In genomic region chr19:28697718-28698117, GRCm38 (mm10) we compare ENCODE assay signal across 13 mouse cellular contexts. TPM values are rescaled to one million over a fixed set of nuclear protein-coding genes. Genes with fewer than 3 reads are reported as not detected.
DNase-seq lines count a peak whose midpoint lies in the region; ATAC-seq and TF ChIP-seq lines count a peak whose summit lies in the region.
"Had no signal": no experiment of that assay in that cellular context is flagged by ENCODE, and none has a peak within 500 bp of the region (broad histone marks: within the 10 kb centered on the region; RNA-seq: fewer than 3 reads in every experiment).

No protein-coding gene starts in this region.

- no peaks in the 10 kb centered on the region for H3K36me3 ChIP-seq in forebrain, embryonic 11.5 days (ENCODE audit: control insufficient read depth, insufficient read depth, low read length)
- no peaks in the 10 kb centered on the region for H3K36me3 ChIP-seq in forebrain, postnatal 0 days (ENCODE audit: insufficient read depth)
- no peaks in the 10 kb centered on the region for H3K36me3 ChIP-seq in kidney, postnatal 0 days (ENCODE audit: insufficient read depth, low read length)
- H3K36me3 ChIP-seq in kidney, embryonic 14.5 days (ENCODE audit: control insufficient read depth, insufficient read depth, low read length) = no peaks in the 10 kb centered on the region
- H3K36me3 ChIP-seq in lung, postnatal 0 days (ENCODE audit: insufficient read depth, low read length) = no peaks in the 10 kb centered on the region
- H3K36me3 ChIP-seq in stomach, postnatal 0 days (ENCODE audit: control insufficient read depth, insufficient read depth, low read length) = no peaks in the 10 kb centered on the region
- H3K36me3 ChIP-seq: liver, embryonic 13.5 days; neural tube, embryonic 12.5 days had no signal

- H3K9me3 ChIP-seq in forebrain, embryonic 11.5 days (ENCODE audit: control insufficient read depth, low read length) = no peaks in the 10 kb centered on the region
- no peaks in the 10 kb centered on the region for H3K9me3 ChIP-seq in forebrain, postnatal 0 days (ENCODE audit: low read length)
- no peaks in the 10 kb centered on the region for H3K9me3 ChIP-seq in kidney, postnatal 0 days (replicated peaks; ENCODE audit: low read length)
- peaks cover 5% of the 10 kb centered on the region; the same call in 1 of the 2 replicates for H3K9me3 ChIP-seq in kidney, embryonic 14.5 days (ENCODE audit: control insufficient read depth, low read length)
- no peaks in the 10 kb centered on the region for H3K9me3 ChIP-seq in lung, postnatal 0 days (ENCODE audit: low read length)
- no peaks in the 10 kb centered on the region for H3K9me3 ChIP-seq in stomach, postnatal 0 days (ENCODE audit: control insufficient read depth, low read length)
- H3K9me3 ChIP-seq: liver, embryonic 13.5 days; neural tube, embryonic 12.5 days had no signal

- no peak overlapping the region for H3K27ac ChIP-seq in forebrain, embryonic 11.5 days (ENCODE audit: low read depth, low read length)
- H3K27ac ChIP-seq in forebrain, postnatal 0 days (ENCODE audit: low read depth, low read length) = no peak overlapping the region
- H3K27ac ChIP-seq in kidney, postnatal 0 days = no peak overlapping the region
- no peak overlapping the region for H3K27ac ChIP-seq in kidney, embryonic 14.5 days (ENCODE audit: low read depth, low read length)
- H3K27ac ChIP-seq in lung, postnatal 0 days (ENCODE audit: low read length) = no peak overlapping the region
- H3K27ac ChIP-seq in stomach, postnatal 0 days (replicated peaks) = no peak overlapping the region
- H3K27ac ChIP-seq: liver, embryonic 13.5 days; neural tube, embryonic 12.5 days had no signal

- no peak for TF ChIP-seq EP300 in lung, postnatal 0 days (IDR thresholded peaks at IDR 0.05)
- TF ChIP-seq EP300 in stomach, postnatal 0 days (optimal IDR thresholded peaks at IDR 0.05) = no peak

- no peaks in the 10 kb centered on the region for H3K27me3 ChIP-seq in forebrain, embryonic 11.5 days (ENCODE audit: control insufficient read depth, insufficient read depth, low read length)
- H3K27me3 ChIP-seq in forebrain, postnatal 0 days (ENCODE audit: insufficient read depth, low read length) = no peaks in the 10 kb centered on the region
- H3K27me3 ChIP-seq in kidney, postnatal 0 days (ENCODE audit: insufficient read depth, low read length) = no peaks in the 10 kb centered on the region
- H3K27me3 ChIP-seq in kidney, embryonic 14.5 days (ENCODE audit: control insufficient read depth, insufficient read depth, low read length) = no peaks in the 10 kb centered on the region
- H3K27me3 ChIP-seq in lung, postnatal 0 days (replicated peaks; ENCODE audit: insufficient read depth, low read length) = no peaks in the 10 kb centered on the region
- H3K27me3 ChIP-seq in stomach, postnatal 0 days (ENCODE audit: control insufficient read depth, insufficient read depth, low read length) = no peaks in the 10 kb centered on the region
- H3K27me3 ChIP-seq: liver, embryonic 13.5 days had no signal

- H3K4me1 ChIP-seq in forebrain, embryonic 11.5 days (replicated peaks; ENCODE audit: control insufficient read depth, insufficient read depth, low read length) = no peaks in the 10 kb centered on the region
- H3K4me1 ChIP-seq in forebrain, postnatal 0 days (ENCODE audit: insufficient read depth) = no peaks in the 10 kb centered on the region
- no peaks in the 10 kb centered on the region for H3K4me1 ChIP-seq in kidney, postnatal 0 days (replicated peaks; ENCODE audit: insufficient read depth, low read length)
- no peaks in the 10 kb centered on the region for H3K4me1 ChIP-seq in kidney, embryonic 14.5 days (ENCODE audit: control insufficient read depth, insufficient read depth, low read length)
- H3K4me1 ChIP-seq in lung, postnatal 0 days (ENCODE audit: insufficient read depth, low read depth, low read length) = no peaks in the 10 kb centered on the region
- no peaks in the 10 kb centered on the region for H3K4me1 ChIP-seq in stomach, postnatal 0 days (replicated peaks; ENCODE audit: control insufficient read depth, insufficient read depth)
- H3K4me1 ChIP-seq: liver, embryonic 13.5 days; neural tube, embryonic 12.5 days had no signal

- no peak; the same call in 1 of the 2 replicates for TF ChIP-seq CTCF in forebrain, postnatal 0 days (IDR thresholded peaks at IDR 0.05; ENCODE audit: low read depth)
- TF ChIP-seq CTCF in kidney, postnatal 0 days (IDR thresholded peaks at IDR 0.05; ENCODE audit: low read depth) = peak; percentile 63
- peak; percentile 63 for TF ChIP-seq CTCF in lung, postnatal 0 days (IDR thresholded peaks at IDR 0.05)
- peak; percentile 65 for TF ChIP-seq CTCF in stomach, postnatal 0 days (IDR thresholded peaks at IDR 0.05; ENCODE audit: low read depth)

- 61% methylated on average over 3 of the region's 3 CpGs for WGBS in forebrain, embryonic 11.5 days
- WGBS in forebrain, postnatal 0 days = 66% methylated on average over 3 of the region's 3 CpGs
- WGBS in kidney, postnatal 0 days = 77% methylated on average over 3 of the region's 3 CpGs
- WGBS in kidney, embryonic 14.5 days = 65% methylated on average over 3 of the region's 3 CpGs
- WGBS in lung, postnatal 0 days = 58% methylated on average over 3 of the region's 3 CpGs
- 59% methylated on average over 3 of the region's 3 CpGs for WGBS in stomach, postnatal 0 days

- H3K4me3 ChIP-seq in forebrain, embryonic 11.5 days (ENCODE audit: low read depth, low read length) = no peak overlapping the region
- no peak overlapping the region for H3K4me3 ChIP-seq in forebrain, postnatal 0 days (ENCODE audit: low read depth, low read length)
- no peak overlapping the region for H3K4me3 ChIP-seq in kidney, postnatal 0 days (replicated peaks; ENCODE audit: low read depth, low read length)
- H3K4me3 ChIP-seq in kidney, embryonic 14.5 days (ENCODE audit: low read length) = no peak overlapping the region
- no peak overlapping the region for H3K4me3 ChIP-seq in lung, postnatal 0 days (ENCODE audit: low read depth, low read length)
- H3K4me3 ChIP-seq in stomach, postnatal 0 days (ENCODE audit: low read depth, low read length) = no peak overlapping the region
- H3K4me3 ChIP-seq: liver, embryonic 13.5 days; neural tube, embryonic 12.5 days had no signal

- no peak overlapping the region for H3K9ac ChIP-seq in forebrain, embryonic 11.5 days (ENCODE audit: low read length)
- H3K9ac ChIP-seq in forebrain, postnatal 0 days = no peak overlapping the region
- H3K9ac ChIP-seq in kidney, postnatal 0 days (ENCODE audit: low read depth, low read length) = no peak overlapping the region
- H3K9ac ChIP-seq in kidney, embryonic 14.5 days (ENCODE audit: low read depth, low read length) = no peak overlapping the region
- H3K9ac ChIP-seq in lung, postnatal 0 days (replicated peaks; ENCODE audit: low read depth) = no peak overlapping the region
- H3K9ac ChIP-seq in stomach, postnatal 0 days (ENCODE audit: low read length) = no peak overlapping the region
- H3K9ac ChIP-seq: liver, embryonic 13.5 days; neural tube, embryonic 12.5 days had no signal

- no peak overlapping the region for H3K4me2 ChIP-seq in forebrain, embryonic 11.5 days (ENCODE audit: low read depth, low read length, severe bottlenecking)
- no peak overlapping the region for H3K4me2 ChIP-seq in forebrain, postnatal 0 days (ENCODE audit: low read depth)
- H3K4me2 ChIP-seq in kidney, postnatal 0 days (ENCODE audit: low read length) = no peak overlapping the region
- H3K4me2 ChIP-seq in kidney, embryonic 14.5 days (replicated peaks; ENCODE audit: low read depth, low read length) = no peak overlapping the region
- H3K4me2 ChIP-seq in lung, postnatal 0 days (replicated peaks; ENCODE audit: low read depth, low read length) = no peak overlapping the region
- H3K4me2 ChIP-seq in stomach, postnatal 0 days (replicated peaks; ENCODE audit: low read depth) = no peak overlapping the region
- H3K4me2 ChIP-seq: liver, embryonic 13.5 days; neural tube, embryonic 12.5 days had no signal

- DNase-seq in forebrain, embryonic 11.5 days (ENCODE audit: low spot score) = peak; percentile 23
- no peak for DNase-seq in forebrain, postnatal 0 days
- no peak for DNase-seq in kidney, postnatal 0 days (ENCODE audit: low spot score)
- no peak for DNase-seq in lung, postnatal 0 days (ENCODE audit: low spot score)
- no peak for DNase-seq in lung, adult 18-20 months
- peak; percentile 27 for DNase-seq in stomach, postnatal 0 days (ENCODE audit: low spot score)
- DNase-seq in urinary bladder, postnatal 10 days (ENCODE audit: low spot score) = no peak
- DNase-seq: cerebellum, adult 8-10 months; liver, embryonic 13.5 days had no signal

- ATAC-seq in forebrain, embryonic 11.5 days (replicated peaks; ENCODE audit: low FRiP score) = no peak
- ATAC-seq in forebrain, postnatal 0 days = no peak
- ATAC-seq in kidney, postnatal 0 days (replicated peaks; ENCODE audit: low FRiP score, low read depth) = no peak
- no peak for ATAC-seq in kidney, embryonic 14.5 days (ENCODE audit: low FRiP score, low TSS enrichment)
- no peak for ATAC-seq in lung, postnatal 0 days
- no peak for ATAC-seq in stomach, postnatal 0 days (ENCODE audit: low FRiP score, low TSS enrichment)
- ATAC-seq: hindbrain, embryonic 16.5 days; midbrain, embryonic 16.5 days had no signal

RNA-seq across cellular contexts. Expression of gene Glis3, which starts 17.8 kb away (rescaled TPM):
- 3.4 and 3.5 TPM in 2 replicates for polyA plus RNA-seq in forebrain, embryonic 11.5 days (2014; fragmentation: Nextera tagmentation; extraction: Ambion mirVana)
- 8.5 and 9.6 TPM in 2 replicates for total RNA-seq in forebrain, postnatal 0 days (2014; rRNA removed)
- polyA plus RNA-seq in forebrain, postnatal 0 days (2015; fragmentation: Nextera tagmentation; extraction: Ambion mirVana) = 0.86 and 0.96 TPM in 2 replicates
- polyA plus RNA-seq in kidney, postnatal 0 days (2015; fragmentation: Nextera tagmentation; extraction: Ambion mirVana) = 6.0 and 7.1 TPM in 2 replicates
- 7.1 and 7.9 TPM in 2 replicates for polyA plus RNA-seq in kidney, embryonic 14.5 days (2014; fragmentation: Nextera tagmentation; extraction: Ambion mirVana)
- 2.0 and 2.3 TPM in 2 replicates for polyA plus RNA-seq in lung, postnatal 0 days (2015; fragmentation: Nextera tagmentation; extraction: Ambion mirVana)
- 0.85 and 1.0 TPM in 2 replicates for polyA plus RNA-seq in stomach, postnatal 0 days (2015; fragmentation: Nextera tagmentation; extraction: Ambion mirVana)

Comparison
In these comparisons a context has a peak if more than half of its experiments do, and no peak if none do; other contexts are left out.
1. DNase-seq: peak in forebrain, embryonic 11.5 days (single experiment) and stomach, postnatal 0 days (single experiment); none in forebrain, postnatal 0 days (single experiment), kidney, postnatal 0 days (single experiment), lung, postnatal 0 days (single experiment), lung, adult 18-20 months (0 of 2) and urinary bladder, postnatal 10 days (single experiment).